Mouse (Mus musculus) neural tube, embryonic 11.5 days (tissue): ENCODE results near the gene Irs3. TPM values are rescaled to one million over a fixed set of nuclear protein-coding genes. Genes with fewer than 3 reads are reported as not detected.

Experiments used
- ATAC-seq: fragments of 200-750 bp; cut with Nextera tagmentation; 2 replicates; pipeline ENCODE4 v1.8.0; 2017; ENCODE audit warnings: moderate number of reproducible peaks, mild to moderate bottlenecking, moderate TSS enrichment, moderate library complexity; ENCODE audit not compliant: insufficient read depth, low FRiP score, low TSS enrichment
- DNase-seq: peaks from one replicate; pipeline ENCODE4 v3.0.0-alpha.2; 2015; ENCODE audit warnings: low spot score
- H3K27ac ChIP-seq: fragments of 300-500 bp; sonication (generic); 2 replicates; pipeline ENCODE4 v1.5.1; 2014; ENCODE audit warnings: low read depth, mild to moderate bottlenecking, low read length
- H3K27me3 ChIP-seq: fragments of 300-500 bp; sonication (generic); 2 replicates; pipeline ENCODE4 v1.6.1; 2014; ENCODE audit warnings: mild to moderate bottlenecking, low read length, mixed read lengths; ENCODE audit not compliant: control insufficient read depth, insufficient read depth
- H3K36me3 ChIP-seq: fragments of 300-500 bp; sonication (generic); 2 replicates; pipeline ENCODE4 v1.6.1; 2014; ENCODE audit warnings: mild to moderate bottlenecking, low read length, moderate library complexity, mixed read lengths; ENCODE audit not compliant: control insufficient read depth, insufficient read depth
- H3K4me1 ChIP-seq: fragments of 300-500 bp; sonication (generic); 2 replicates; pipeline ENCODE4 v1.6.1; 2014; ENCODE audit warnings: low read length, mixed read lengths; ENCODE audit not compliant: control insufficient read depth, insufficient read depth
- H3K4me2 ChIP-seq: fragments of 300-500 bp; sonication (generic); 2 replicates; pipeline ENCODE4 v1.6.1; 2014; ENCODE audit warnings: low read depth, mild to moderate bottlenecking, moderate library complexity
- H3K4me3 ChIP-seq: fragments of 300-500 bp; sonication (generic); 2 replicates; pipeline ENCODE4 v1.5.1; 2014; ENCODE audit warnings: low read depth, low read length
- H3K9ac ChIP-seq: fragments of 300-500 bp; sonication (generic); 2 replicates; pipeline ENCODE4 v1.6.1; 2014; ENCODE audit warnings: mild to moderate bottlenecking, low read length
- H3K9me3 ChIP-seq: fragments of 300-500 bp; sonication (generic); 2 replicates; pipeline ENCODE4 v1.6.1; 2016; ENCODE audit warnings: low read length; ENCODE audit not compliant: control insufficient read depth
- WGBS: fragments of 180-500 bp; shearing (Covaris S2); extraction: QIAGEN DNeasy Blood & Tissue Kit; methylation state at CpG from one replicate; pipeline ENCODE4 v1.1.7; 2014; 5-methylcytosine and 5-hydroxymethylcytosine counted together
- polyA plus RNA-seq: library from polyadenylated mRNA; unstranded; fragments of >200 nt; fragmentation: Nextera tagmentation; extraction: Ambion mirVana; gene quantifications from 2 replicates; pipeline ENCODE4 v1.2.1, GENCODE M21; 2014

Irs3 gene
- polyA plus RNA-seq, 1 experiment from 2014 or later = 0.12 TPM

- no peak for ATAC-seq
Observed at GRCm38 (mm10) chr5:137649669-137650571, 4.4 kb upstream of the Irs3 start.

GRCm38 (mm10) chr5:137649251-137649650 is 3.7 kb upstream of the Irs3 start:
- H3K4me3 ChIP-seq = no peak overlapping the region
- no peaks in the 10 kb centered on the region for H3K4me1 ChIP-seq
- no peaks in the 10 kb centered on the region; the same call in 1 of the 2 replicates for H3K36me3 ChIP-seq
- no peak overlapping the region for H3K27ac ChIP-seq
- DNase-seq = no peak
- no peaks in the 10 kb centered on the region for H3K9me3 ChIP-seq
- H3K27me3 ChIP-seq = peaks cover 18% of the 10 kb centered on the region
- H3K4me2 ChIP-seq = no peak overlapping the region
- no peak for ATAC-seq
- H3K9ac ChIP-seq = no peak overlapping the region
- 52% methylated on average over 4 of the region's 4 CpGs for WGBS

More at GRCm38 (mm10) chr5:137649669-137650571, 4.4 kb upstream of the Irs3 start:
- Histone ChIP-seq H3K9ac (no peak overlapping the region), H3K4me1 (no peaks in the 10 kb centered on the region), H3K27ac (no peak overlapping the region), H3K27me3 (peaks cover 11% of the 10 kb centered on the region), H3K4me2 (no peak overlapping the region), H3K9me3 (no peaks in the 10 kb centered on the region), H3K4me3 (no peak overlapping the region), H3K36me3 (no peaks in the 10 kb centered on the region; the same call in 1 of the 2 replicates)
- DNase-seq = no peak
- WGBS = 15% methylated on average over 17 of the region's 18 CpGs

GRCm38 (mm10) chr5:137647827-137648601 is 2.5 kb upstream of the Irs3 start:
- ATAC-seq (no peak), DNase-seq (no peak)
- Histone ChIP-seq H3K27me3 (peaks cover 28% of the 10 kb centered on the region), H3K9ac (no peak overlapping the region), H3K9me3 (no peaks in the 10 kb centered on the region), H3K36me3 (no peaks in the 10 kb centered on the region; the same call in 1 of the 2 replicates), H3K27ac (no peak overlapping the region), H3K4me1 (no peaks in the 10 kb centered on the region), H3K4me2 (no peak overlapping the region), H3K4me3 (no peak overlapping the region)
- WGBS = 63% methylated on average over 9 of the region's 9 CpGs

DNA sequence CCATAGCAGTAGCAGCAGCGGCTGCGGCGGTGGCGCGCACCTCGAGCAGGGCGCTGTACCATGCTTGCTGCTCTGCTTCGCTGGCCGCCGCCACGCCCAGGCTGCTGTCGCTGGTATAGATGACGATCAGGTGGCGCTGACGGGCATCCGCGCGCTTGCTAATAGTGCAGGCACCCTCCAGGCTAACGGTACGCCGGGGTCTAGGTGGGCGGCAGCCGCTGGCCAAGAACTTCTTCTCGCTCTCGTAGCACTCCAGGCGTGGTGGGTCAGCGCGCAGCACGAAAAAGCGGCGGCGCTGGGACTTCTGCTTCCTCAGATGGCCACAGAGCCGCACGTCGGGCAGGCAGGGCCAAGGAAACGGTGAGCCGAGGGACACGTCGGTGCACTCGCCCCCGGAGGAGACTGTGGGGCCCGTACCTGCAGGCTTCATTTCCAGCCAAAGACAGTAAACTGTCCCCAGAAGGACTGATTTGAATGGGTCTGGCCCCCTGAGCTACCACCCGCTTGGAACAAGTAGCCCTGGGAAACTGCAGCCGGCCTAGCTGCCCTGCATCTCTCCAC is 343 bp downstream of the Irs3 start:
- Histone ChIP-seq H3K27me3 (peaks cover 28% of the 10 kb centered on the region), H3K27ac (no peak overlapping the region), H3K9me3 (no peaks in the 10 kb centered on the region), H3K9ac (no peak overlapping the region), H3K4me3 (peak overlapping the region; percentile 23), H3K4me1 (no peaks in the 10 kb centered on the region), H3K4me2 (peak overlapping the region; percentile 35), H3K36me3 (peaks cover 6% of the 10 kb centered on the region)
- ATAC-seq (no peak), DNase-seq (no peak)
- WGBS = 2% methylated on average over 44 of the region's 44 CpGs

DNA sequence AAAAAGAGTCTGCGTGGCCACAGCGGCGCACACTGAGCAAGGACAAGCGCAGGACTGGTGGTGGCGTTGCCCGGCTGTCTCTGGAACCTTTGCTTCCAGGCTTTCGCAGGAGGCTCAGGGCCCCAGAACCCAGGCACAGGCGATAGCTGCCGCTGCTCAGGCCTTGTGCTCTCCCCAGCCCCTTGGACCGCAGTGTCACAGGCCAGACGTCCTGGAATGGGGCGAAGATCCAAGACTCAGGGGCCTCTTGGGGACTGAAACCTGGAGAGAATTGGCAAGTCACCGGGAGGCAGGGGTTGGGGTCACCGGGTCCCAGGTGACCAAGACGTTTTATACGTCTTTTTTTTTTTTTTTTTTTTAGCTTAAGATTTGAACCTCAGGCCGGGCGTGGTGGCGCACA is 1.0 kb downstream of the Irs3 start:
- H3K36me3 ChIP-seq = peaks cover 10% of the 10 kb centered on the region
- H3K9ac ChIP-seq = no peak overlapping the region
- 40% methylated on average over 19 of the region's 19 CpGs for WGBS
- no peaks in the 10 kb centered on the region for H3K4me1 ChIP-seq
- no peak overlapping the region for H3K27ac ChIP-seq
- no peak overlapping the region for H3K4me2 ChIP-seq
- DNase-seq (no peak), ATAC-seq (no peak)
- peaks cover 28% of the 10 kb centered on the region for H3K27me3 ChIP-seq
- no peak overlapping the region for H3K4me3 ChIP-seq
- H3K9me3 ChIP-seq = no peaks in the 10 kb centered on the region

DNA sequence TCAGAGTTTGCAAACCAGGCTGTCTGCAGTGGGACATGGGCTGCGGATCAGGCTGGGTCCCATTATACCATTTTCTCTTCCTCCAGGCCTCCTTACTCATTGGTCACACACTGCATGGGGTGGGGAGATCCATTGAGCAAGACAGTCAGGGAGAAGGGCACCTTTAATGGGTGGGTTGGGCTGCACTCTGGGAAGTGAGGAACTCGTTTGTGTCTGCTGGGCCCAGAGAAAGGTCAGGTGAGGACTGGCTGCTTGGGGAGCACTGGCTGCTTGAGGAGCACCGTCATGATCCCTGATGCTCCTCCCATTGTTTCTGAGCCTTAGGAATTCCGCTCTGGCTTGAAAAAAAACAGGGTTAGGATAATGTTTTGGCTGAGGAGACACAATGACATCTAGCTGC is 2.6 kb downstream of the Irs3 start:
- Histone ChIP-seq H3K4me3 (no peak overlapping the region), H3K4me2 (no peak overlapping the region), H3K9me3 (no peaks in the 10 kb centered on the region), H3K4me1 (no peaks in the 10 kb centered on the region), H3K27ac (no peak overlapping the region), H3K27me3 (peaks cover 28% of the 10 kb centered on the region), H3K9ac (no peak overlapping the region), H3K36me3 (peaks cover 13% of the 10 kb centered on the region)
- DNase-seq (no peak), ATAC-seq (no peak)
- WGBS = 64% methylated on average over 4 of the region's 4 CpGs

DNA sequence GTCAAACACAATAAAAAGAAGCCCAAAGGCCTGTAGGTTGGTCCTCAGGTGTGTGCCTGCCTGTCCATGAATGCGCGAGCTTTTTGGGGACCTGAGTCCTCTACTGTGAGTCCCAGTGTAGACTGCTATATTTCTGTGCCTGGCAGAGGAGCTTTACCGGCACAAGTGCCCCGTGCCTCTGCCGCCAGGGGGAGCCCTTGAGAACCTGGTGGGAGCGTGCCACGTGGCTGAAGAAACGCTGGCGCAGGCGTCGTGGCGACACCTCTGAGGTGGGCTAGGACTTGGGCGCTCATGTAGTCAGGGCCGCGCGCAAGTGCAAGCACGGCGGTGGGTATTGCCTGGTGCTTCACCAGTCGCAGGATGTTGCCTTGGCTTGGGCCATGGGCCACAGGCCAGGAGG is 4.5 kb downstream of the Irs3 start, which contains the start of gene Sap25:
Gene Sap25 (plus strand): TSS at position 281 of the 400 bp plus-strand sequence.
- DNase-seq (no peak), ATAC-seq (no peak)
- H3K9me3 ChIP-seq = no peaks in the 10 kb centered on the region
- H3K27ac ChIP-seq = no peak within 1 kb of the TSS
- H3K4me1 ChIP-seq = no peaks in the 10 kb centered on the region
- 89% methylated on average over 19 of the region's 19 CpGs for WGBS
- H3K36me3 ChIP-seq = peaks cover 19% of the 10 kb centered on the region
- H3K4me3 ChIP-seq = no peak within 1 kb of the TSS
- H3K27me3 ChIP-seq = peaks cover 28% of the 10 kb centered on the region
- H3K9ac ChIP-seq = no peak within 1 kb of the TSS
- no peak within 1 kb of the TSS for H3K4me2 ChIP-seq

DNA sequence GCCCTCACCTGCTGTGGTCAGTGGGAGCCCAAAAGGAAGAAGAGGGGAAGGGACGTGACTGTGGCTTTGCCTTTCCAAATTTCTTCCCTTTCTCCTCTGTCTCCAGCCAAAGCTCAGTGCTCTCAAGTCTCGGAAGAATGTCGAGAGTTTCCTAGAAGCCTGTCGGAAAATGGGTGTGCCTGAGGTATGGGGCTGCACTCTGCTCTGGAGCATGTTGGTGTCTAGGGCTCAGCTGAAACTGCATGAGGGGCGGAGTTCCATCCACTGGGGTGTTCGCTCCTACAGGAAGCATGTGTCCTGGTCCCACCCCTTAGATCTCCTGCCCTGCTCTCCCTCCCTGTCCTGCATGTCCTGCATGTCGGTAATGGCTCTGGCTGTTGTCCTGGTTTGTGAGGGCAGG is 6.0 kb downstream of the Irs3 start:
- Histone ChIP-seq H3K4me2 (no peak overlapping the region), H3K27me3 (peaks cover 13% of the 10 kb centered on the region), H3K4me3 (no peak overlapping the region), H3K9ac (no peak overlapping the region; the same call in 1 of the 2 replicates), H3K4me1 (no peaks in the 10 kb centered on the region), H3K27ac (no peak overlapping the region), H3K9me3 (no peaks in the 10 kb centered on the region), H3K36me3 (peaks cover 19% of the 10 kb centered on the region)
- 82% methylated on average over 7 of the region's 7 CpGs for WGBS
- DNase-seq (no peak), ATAC-seq (no peak)
